Mouse (Mus musculus) liver, embryonic 16.5 days (tissue): Measurements from ENCODE around the gene Prx. TPM values are rescaled to one million over a fixed set of nuclear protein-coding genes. Genes with fewer than 3 reads are reported as not detected.

ENCODE experiments used
- ATAC-seq: fragments of 200-750 bp; cut with Nextera tagmentation; 2 replicates; pipeline ENCODE4 v1.8.0; 2017; ENCODE audit warnings: low read depth, mild to moderate bottlenecking, moderate number of reproducible peaks, moderate library complexity
- H3K27ac ChIP-seq: fragments of 300-500 bp; sonication (generic); 2 replicates; pipeline ENCODE4 v1.5.1; 2014; ENCODE audit warnings: mild to moderate bottlenecking, low read length
- H3K27me3 ChIP-seq: fragments of 300-500 bp; sonication (generic); 2 replicates; pipeline ENCODE4 v1.6.1; 2014; ENCODE audit warnings: low read depth, low read length, mixed read lengths; ENCODE audit not compliant: control insufficient read depth, insufficient read depth
- H3K36me3 ChIP-seq: fragments of 300-500 bp; sonication (generic); 2 replicates; pipeline ENCODE4 v1.6.1; 2014; ENCODE audit warnings: mild to moderate bottlenecking; ENCODE audit not compliant: control insufficient read depth, insufficient read depth
- H3K4me1 ChIP-seq: fragments of 300-500 bp; sonication (generic); 2 replicates; pipeline ENCODE4 v1.6.1; 2014; ENCODE audit warnings: low read depth, low read length, mixed read lengths; ENCODE audit not compliant: control insufficient read depth
- H3K4me2 ChIP-seq: fragments of 300-500 bp; sonication (generic); 2 replicates; pipeline ENCODE4 v1.6.1; 2014; ENCODE audit warnings: low read depth, low read length, mixed read lengths
- H3K4me3 ChIP-seq: fragments of 300-500 bp; sonication (generic); 2 replicates; pipeline ENCODE4 v1.5.1; 2014; ENCODE audit warnings: low read depth, mild to moderate bottlenecking, low read length
- H3K9ac ChIP-seq: fragments of 300-500 bp; sonication (generic); 2 replicates; pipeline ENCODE4 v1.6.1; 2014; ENCODE audit warnings: low read depth, low read length
- H3K9me3 ChIP-seq: fragments of 300-500 bp; sonication (generic); replicated peaks from 2 replicates; pipeline ENCODE4 v1.6.1; 2016; ENCODE audit warnings: low read length; ENCODE audit not compliant: control insufficient read depth
- WGBS: fragments of 180-500 bp; shearing (Covaris S2); extraction: QIAGEN DNeasy Blood & Tissue Kit; methylation state at CpG from one replicate; pipeline ENCODE4 v1.1.7; 2014; ENCODE audit not compliant: insufficient replicate concordance; 5-methylcytosine and 5-hydroxymethylcytosine counted together
- polyA plus RNA-seq: library from polyadenylated mRNA; unstranded; fragments of >200 nt; fragmentation: Nextera tagmentation; extraction: Ambion mirVana; gene quantifications from 2 replicates; pipeline ENCODE4 v1.2.1, GENCODE M21; 2015

The Prx gene
- polyA plus RNA-seq, 1 experiment from 2014 or later, result 0.74 TPM

DNA sequence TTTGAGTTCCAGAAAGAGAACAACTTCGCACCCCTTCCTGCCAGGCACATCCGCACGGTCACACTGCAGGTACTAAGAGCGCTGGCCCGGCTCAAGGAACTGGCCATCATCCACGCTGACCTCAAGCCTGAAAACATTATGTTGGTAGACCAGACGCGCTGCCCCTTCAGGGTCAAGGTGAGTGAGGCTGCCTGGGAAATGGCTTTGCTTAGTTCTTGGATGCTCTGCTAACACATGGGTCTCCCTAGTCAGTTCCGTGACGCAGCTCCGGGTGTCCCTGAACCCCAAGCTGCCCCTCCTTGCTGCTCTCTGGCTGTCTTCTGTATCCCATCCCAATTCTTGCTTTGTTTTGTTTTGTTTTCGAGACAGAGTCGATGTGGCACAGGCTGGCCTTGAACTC, 24.7 kb downstream of the Prx start:
- H3K27me3 ChIP-seq, result no peaks in the 10 kb centered on the region
- 84% methylated on average over 13 of the region's 13 CpGs for WGBS
- H3K9ac ChIP-seq, result no peak overlapping the region
- no peaks in the 10 kb centered on the region for H3K36me3 ChIP-seq
- H3K4me3 ChIP-seq, result no peak overlapping the region
- no peaks in the 10 kb centered on the region for H3K9me3 ChIP-seq
- no peak overlapping the region for H3K27ac ChIP-seq
- H3K4me1 ChIP-seq, result peaks cover 16% of the 10 kb centered on the region
- H3K4me2 ChIP-seq, result no peak overlapping the region
- no peak for ATAC-seq

DNA sequence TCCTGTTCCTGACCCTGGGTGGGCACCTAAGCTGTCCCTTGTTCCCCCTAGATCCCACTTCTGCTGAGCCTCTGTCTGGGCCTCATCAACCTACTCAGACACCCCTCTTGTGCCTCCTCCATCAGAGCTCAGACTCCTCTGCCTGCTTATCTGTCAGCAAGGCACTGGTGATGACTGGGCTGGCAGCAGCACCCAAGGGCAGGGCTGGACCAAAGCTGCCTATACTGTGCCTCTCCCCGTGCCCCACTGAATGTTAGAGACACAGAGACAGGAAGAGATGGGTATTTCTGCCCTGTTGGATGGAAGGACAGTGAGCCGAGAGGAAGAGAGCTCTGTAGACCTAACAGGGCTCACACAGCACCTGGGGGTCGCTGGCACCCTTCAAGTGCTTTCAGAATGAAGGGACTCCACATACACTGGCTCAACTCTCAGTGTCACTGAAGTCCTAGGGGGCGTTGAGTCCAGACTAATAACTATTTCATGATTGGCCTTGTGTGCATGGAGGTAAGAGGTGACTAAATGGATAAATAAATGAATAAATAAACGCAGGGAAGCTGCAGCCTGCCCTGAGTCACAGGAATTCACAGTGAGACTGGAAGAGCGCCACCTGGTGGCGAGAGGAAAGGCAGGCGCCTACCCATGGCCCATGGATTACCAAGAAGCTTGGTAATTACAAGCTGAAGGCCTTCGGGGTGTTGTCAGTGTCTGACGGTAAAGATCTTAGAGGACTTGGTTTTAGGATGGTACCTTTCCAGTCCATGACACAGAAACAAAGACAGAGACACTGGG, 27.1 kb downstream of the Prx start:
- Histone ChIP-seq H3K9ac (peak overlapping the region; percentile 61), H3K36me3 (no peaks in the 10 kb centered on the region), H3K4me2 (peak overlapping the region; percentile 65)

GRCm38 (mm10) chr7:27529070-27529469, 29.9 kb downstream of the Prx start:
- H3K4me2 ChIP-seq, result no peak overlapping the region
- H3K4me3 ChIP-seq, result no peak overlapping the region

More for the DNA sequence above, 27.1 kb downstream of the Prx start:
- no peaks in the 10 kb centered on the region for H3K27me3 ChIP-seq
- H3K27ac ChIP-seq, result peak overlapping the region; percentile 83
- H3K4me3 ChIP-seq, result peak overlapping the region; percentile 32
- WGBS, result 13% methylated on average over 10 of the region's 10 CpGs
- peak; percentile 98 for ATAC-seq
- H3K4me1 ChIP-seq, result peaks cover 16% of the 10 kb centered on the region
- no peaks in the 10 kb centered on the region for H3K9me3 ChIP-seq

GRCm38 (mm10) chr7:27530937-27531336, 31.8 kb downstream of the Prx start:
- 76% methylated on average over 3 of the region's 3 CpGs for WGBS
- Histone ChIP-seq H3K9me3 (no peaks in the 10 kb centered on the region), H3K9ac (no peak overlapping the region), H3K4me3 (no peak overlapping the region), H3K27ac (no peak overlapping the region), H3K4me2 (no peak overlapping the region), H3K27me3 (no peaks in the 10 kb centered on the region), H3K4me1 (peaks cover 24% of the 10 kb centered on the region), H3K36me3 (peaks cover 11% of the 10 kb centered on the region)
- ATAC-seq, result no peak

More at GRCm38 (mm10) chr7:27529070-27529469, 29.9 kb downstream of the Prx start:
- Histone ChIP-seq H3K36me3 (peaks cover 11% of the 10 kb centered on the region), H3K27ac (no peak overlapping the region), H3K4me1 (peaks cover 21% of the 10 kb centered on the region), H3K9me3 (no peaks in the 10 kb centered on the region), H3K27me3 (no peaks in the 10 kb centered on the region), H3K9ac (no peak overlapping the region)
- no peak for ATAC-seq
- WGBS, result 86% methylated on average over 21 of the region's 21 CpGs

DNA sequence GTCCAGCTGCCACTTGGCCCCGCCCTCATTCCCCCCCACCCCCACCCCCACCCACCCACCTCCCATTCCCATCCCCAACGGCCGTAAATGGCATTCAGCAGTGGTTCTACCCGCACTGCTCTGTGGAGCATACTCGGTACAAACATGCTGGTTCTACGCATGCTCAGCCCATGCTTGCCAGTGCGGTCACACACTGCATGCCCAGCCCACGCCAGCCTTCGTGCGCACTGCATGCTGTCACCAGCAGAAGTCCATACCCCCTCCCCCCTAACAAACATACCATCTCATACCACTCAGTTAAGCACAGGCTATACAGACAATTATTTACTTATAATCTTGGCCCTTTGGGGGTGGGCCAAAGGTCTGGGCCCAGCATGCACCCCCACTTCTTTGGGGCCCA, 32.6 kb downstream of the Prx start:
- H3K27me3 ChIP-seq, result no peaks in the 10 kb centered on the region
- no peak overlapping the region for H3K4me3 ChIP-seq
- H3K27ac ChIP-seq, result no peak overlapping the region
- H3K4me2 ChIP-seq, result no peak overlapping the region
- no peak overlapping the region for H3K9ac ChIP-seq
- H3K4me1 ChIP-seq, result peaks cover 25% of the 10 kb centered on the region
- no peaks in the 10 kb centered on the region for H3K9me3 ChIP-seq
- 83% methylated on average over 10 of the region's 10 CpGs for WGBS
- ATAC-seq, result no peak
- peaks cover 16% of the 10 kb centered on the region for H3K36me3 ChIP-seq

DNA sequence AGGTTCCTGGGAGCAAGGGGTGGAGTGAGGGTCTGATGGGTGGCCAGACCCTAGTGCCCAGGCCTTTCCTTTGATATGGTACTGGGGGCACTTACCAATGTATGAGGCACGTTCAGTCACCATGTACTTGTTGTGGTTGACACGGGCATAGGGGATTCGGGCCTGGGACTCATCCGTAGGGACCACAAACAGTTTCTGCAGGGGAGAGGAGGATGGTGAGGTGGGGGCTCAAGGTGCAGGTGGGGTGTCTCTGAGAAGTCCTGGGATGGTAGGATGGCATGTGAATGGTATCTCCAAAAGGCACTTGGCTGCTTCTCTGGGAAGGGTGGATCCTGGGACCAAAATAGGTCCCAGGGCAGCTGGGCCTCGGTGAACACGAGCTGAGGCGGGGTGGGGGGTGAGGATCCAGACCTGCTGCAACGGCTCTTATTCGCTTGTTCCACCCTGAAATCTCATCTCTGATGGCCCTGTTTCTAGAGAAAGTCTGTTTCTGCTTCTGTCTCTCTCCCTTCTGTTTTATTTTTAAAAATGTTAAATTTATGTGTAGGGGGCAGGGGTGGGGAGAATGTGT, 33.4 kb downstream of the Prx start:
- WGBS, result 87% methylated on average over 9 of the region's 9 CpGs
- Histone ChIP-seq H3K9me3 (no peaks in the 10 kb centered on the region), H3K27me3 (no peaks in the 10 kb centered on the region), H3K4me1 (peaks cover 30% of the 10 kb centered on the region), H3K4me2 (no peak overlapping the region), H3K27ac (no peak overlapping the region), H3K4me3 (no peak overlapping the region), H3K36me3 (peaks cover 16% of the 10 kb centered on the region), H3K9ac (no peak overlapping the region)
- no peak for ATAC-seq

DNA sequence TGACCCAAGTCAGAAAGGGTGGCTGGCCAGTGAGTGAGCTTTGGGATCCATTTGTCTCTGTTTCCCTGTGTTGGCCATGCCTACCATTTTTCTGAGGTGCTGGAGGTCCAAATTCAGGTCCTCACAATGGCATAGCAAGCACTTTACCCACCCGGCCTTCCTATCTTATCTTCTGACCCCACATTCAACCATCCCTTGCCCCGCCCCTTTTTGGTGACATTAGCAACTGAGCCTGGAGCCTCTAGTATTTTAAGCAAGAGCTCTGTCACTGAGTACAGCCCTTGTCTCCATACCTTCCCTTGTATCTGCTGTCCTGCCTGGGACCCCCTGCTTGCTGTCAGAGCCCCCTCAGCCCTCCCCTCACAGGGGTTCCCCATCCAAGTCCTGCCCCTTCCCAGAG, 36.3 kb downstream of the Prx start:
- Histone ChIP-seq H3K9me3 (no peaks in the 10 kb centered on the region), H3K4me3 (peak overlapping the region; percentile 32), H3K27me3 (no peaks in the 10 kb centered on the region), H3K36me3 (peaks cover 16% of the 10 kb centered on the region), H3K4me1 (peaks cover 59% of the 10 kb centered on the region), H3K27ac (peak overlapping the region; percentile 84), H3K9ac (peak overlapping the region; percentile 55), H3K4me2 (peak overlapping the region; percentile 68)
- WGBS, result 22% methylated on average over 2 of the region's 2 CpGs
- ATAC-seq, result peak; percentile 77

- peaks cover 16% of the 10 kb centered on the region for H3K36me3 ChIP-seq
- 73% methylated on average over 6 of the region's 6 CpGs for WGBS
- no peaks in the 10 kb centered on the region for H3K9me3 ChIP-seq
- no peak overlapping the region for H3K4me3 ChIP-seq
- ATAC-seq, result no peak
- no peak overlapping the region for H3K9ac ChIP-seq
- no peak overlapping the region; the same call in 1 of the 2 replicates for H3K27ac ChIP-seq
- H3K27me3 ChIP-seq, result no peaks in the 10 kb centered on the region
- peaks cover 71% of the 10 kb centered on the region for H3K4me1 ChIP-seq
- H3K4me2 ChIP-seq, result no peak overlapping the region
These were observed 37.5 kb downstream of the Prx start for GRCm38 (mm10) chr7:27536618-27537017.

DNA sequence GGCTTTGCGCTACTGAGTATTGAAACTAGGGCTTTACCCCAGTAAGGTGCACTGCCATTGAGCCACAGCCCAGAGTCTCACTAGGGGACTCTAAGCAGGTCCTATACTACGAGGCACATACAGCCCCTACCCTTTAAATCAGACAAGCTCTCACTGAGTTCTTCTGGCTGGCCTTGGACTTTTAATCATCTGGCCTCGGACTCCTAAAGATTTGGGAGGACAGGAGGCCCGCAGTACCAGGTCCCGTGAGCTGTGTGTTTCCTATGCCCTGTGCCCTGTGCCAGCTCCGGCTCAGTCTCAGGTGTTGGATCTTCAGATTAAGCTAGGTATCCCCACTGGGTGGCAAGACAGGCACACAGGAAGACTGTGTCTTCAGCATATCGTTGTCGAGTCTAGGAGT, 38.9 kb downstream of the Prx start:
- Histone ChIP-seq H3K27me3 (no peaks in the 10 kb centered on the region), H3K36me3 (peaks cover 9% of the 10 kb centered on the region), H3K4me3 (no peak overlapping the region), H3K4me1 (peaks cover 80% of the 10 kb centered on the region), H3K4me2 (no peak overlapping the region; the same call in 1 of the 2 replicates), H3K27ac (peak overlapping the region; percentile 56), H3K9ac (no peak overlapping the region), H3K9me3 (no peaks in the 10 kb centered on the region)
- 80% methylated on average over 8 of the region's 8 CpGs for WGBS
- ATAC-seq, result no peak
